Mouse (Mus musculus): ENCODE results near the gene Mxd1.

The Mxd1 gene

GRCm38 (mm10) chr6:86646143-86646542 lies 22.8 kb downstream of the Mxd1 start:
- no peak for DNase-seq (ENCODE audit: low spot score in 2 of 2)

- DNase-seq (ENCODE audit: low spot score in 2 of 2): no peak
These were observed 23.4 kb downstream of the Mxd1 start for GRCm38 (mm10) chr6:86645551-86645950.

GRCm38 (mm10) chr6:86644775-86645400 lies 24.1 kb downstream of the Mxd1 start:
- no peak for DNase-seq (ENCODE audit: low spot score in 2 of 2)

GRCm38 (mm10) chr6:86641716-86642115 lies 27.2 kb downstream of the Mxd1 start:
- no peak for DNase-seq (ENCODE audit: low spot score in 2 of 2)

- DNase-seq (ENCODE audit: low spot score in 2 of 2): peak in 1 of 2 experiments; percentile 47
These were observed 28.2 kb downstream of the Mxd1 start for GRCm38 (mm10) chr6:86640776-86641175.

GRCm38 (mm10) chr6:86640161-86640560 lies 28.8 kb downstream of the Mxd1 start:
- DNase-seq (ENCODE audit: low spot score in 2 of 2): peak in 1 of 2 experiments; percentile 60

- peak; percentile 72 to 78 for DNase-seq (ENCODE audit: low spot score in 2 of 2)
These were observed 29.5 kb downstream of the Mxd1 start for GRCm38 (mm10) chr6:86639180-86640160.

- DNase-seq (ENCODE audit: low spot score in 2 of 2): no peak
These were observed 30.5 kb downstream of the Mxd1 start for GRCm38 (mm10) chr6:86638434-86638833.

GRCm38 (mm10) chr6:86637860-86638259 lies 31.1 kb downstream of the Mxd1 start:
- no peak for DNase-seq (ENCODE audit: low spot score in 2 of 2)

- peak; percentile 55 to 63 for DNase-seq (ENCODE audit: low spot score in 2 of 2)
These were observed 31.7 kb downstream of the Mxd1 start for GRCm38 (mm10) chr6:86637171-86637835.

- DNase-seq (ENCODE audit: low spot score in 2 of 2): peak; percentile 54 to 68
These were observed 32.5 kb downstream of the Mxd1 start for GRCm38 (mm10) chr6:86636495-86636894.

GRCm38 (mm10) chr6:86630141-86630540 lies 38.8 kb downstream of the Mxd1 start:
- no peak for DNase-seq (ENCODE audit: low spot score in 2 of 2)

GRCm38 (mm10) chr6:86627946-86628345 lies 41.0 kb downstream of the Mxd1 start, which contains the start of gene Asprv1:
Asprv1 (plus strand) TSS chr6:86628164.
- DNase-seq (ENCODE audit: low spot score in 2 of 2): peak in 1 of 2 experiments; percentile 54

- DNase-seq (ENCODE audit: low spot score in 2 of 2): no peak
These were observed 44.6 kb downstream of the Mxd1 start for GRCm38 (mm10) chr6:86624074-86625030.

GRCm38 (mm10) chr6:86623201-86623600 lies 45.8 kb downstream of the Mxd1 start:
- no peak for DNase-seq (ENCODE audit: low spot score in 2 of 2)

- DNase-seq (ENCODE audit: low spot score in 2 of 2): no peak
These were observed 53.7 kb downstream of the Mxd1 start for GRCm38 (mm10) chr6:86615301-86615700.

- no peak for DNase-seq (ENCODE audit: low spot score in 2 of 2)
These were observed 58.2 kb downstream of the Mxd1 start for GRCm38 (mm10) chr6:86610714-86611113.

GRCm38 (mm10) chr6:86609235-86609634 lies 59.7 kb downstream of the Mxd1 start:
- DNase-seq (ENCODE audit: low spot score in 2 of 2): no peak

GRCm38 (mm10) chr6:86607471-86607870 lies 61.5 kb downstream of the Mxd1 start:
- peak in 1 of 2 experiments; percentile 41 for DNase-seq (ENCODE audit: low spot score in 2 of 2)

GRCm38 (mm10) chr6:86606289-86606688 lies 62.7 kb downstream of the Mxd1 start:
- no peak for DNase-seq (ENCODE audit: low spot score in 2 of 2)

- DNase-seq (ENCODE audit: low spot score in 2 of 2): no peak
These were observed 63.7 kb downstream of the Mxd1 start for GRCm38 (mm10) chr6:86605260-86605659.

All from spleen, postnatal 10 days (tissue).